In genomic region chr16:45095561-45096482, GRCm38 (mm10) we compare ENCODE assay signal across 10 mouse cellular contexts. TPM values are rescaled to one million over a fixed set of nuclear protein-coding genes. Genes with fewer than 3 reads are reported as not detected.
A peak's percentile ranks its signal among the peaks of the same experiment; 100 is the strongest.
DNase-seq lines count a peak whose midpoint lies in the region; ATAC-seq and TF ChIP-seq lines count a peak whose summit lies in the region.
"Had no signal": no experiment of that assay in that cellular context is flagged by ENCODE, and none has a peak within 500 bp of the region (broad histone marks: within the 10 kb centered on the region; RNA-seq: fewer than 3 reads in every experiment).

No protein-coding gene starts in this region.

- peak; percentile 19; the same call in 1 of the 2 replicates for ATAC-seq in hindbrain, postnatal 0 days
- no peak for ATAC-seq in hindbrain, embryonic 16.5 days
- ATAC-seq in limb, embryonic 13.5 days (ENCODE audit: low FRiP score, low read depth): no peak
- no peak for ATAC-seq in stomach, embryonic 15.5 days (ENCODE audit: insufficient read depth, low FRiP score, low read depth)

- WGBS in hindbrain, postnatal 0 days: 78% methylated on average over 26 of the region's 26 CpGs
- WGBS in hindbrain, embryonic 16.5 days: 83% methylated on average over 26 of the region's 26 CpGs
- 91% methylated on average over 26 of the region's 26 CpGs for WGBS in limb, embryonic 13.5 days
- 85% methylated on average over 26 of the region's 26 CpGs for WGBS in stomach, embryonic 15.5 days

- H3K27ac ChIP-seq in hindbrain, postnatal 0 days: no peak overlapping the region
- no peak overlapping the region for H3K27ac ChIP-seq in hindbrain, embryonic 16.5 days (ENCODE audit: low read depth, low read length)
- no peak overlapping the region for H3K27ac ChIP-seq in limb, embryonic 13.5 days
- H3K27ac ChIP-seq in stomach, embryonic 15.5 days: no peak overlapping the region

- no peaks in the 10 kb centered on the region for H3K36me3 ChIP-seq in hindbrain, postnatal 0 days (ENCODE audit: insufficient read depth, low read length)
- H3K36me3 ChIP-seq in hindbrain, embryonic 16.5 days (ENCODE audit: control insufficient read depth, insufficient read depth, low read length): no peaks in the 10 kb centered on the region
- no peaks in the 10 kb centered on the region for H3K36me3 ChIP-seq in limb, embryonic 13.5 days
- H3K36me3 ChIP-seq in stomach, embryonic 15.5 days: no peaks in the 10 kb centered on the region
- H3K36me3 ChIP-seq: G1E had no signal

- H3K4me3 ChIP-seq in hindbrain, postnatal 0 days (ENCODE audit: low read length): no peak overlapping the region
- no peak overlapping the region for H3K4me3 ChIP-seq in hindbrain, embryonic 16.5 days (ENCODE audit: low read length)
- 0 out of 2 replicates have a peak overlapping the region, but pooled peaks have one; percentile 10 for H3K4me3 ChIP-seq in limb, embryonic 13.5 days
- no peak overlapping the region; the same call in 1 of the 2 replicates for H3K4me3 ChIP-seq in stomach, embryonic 15.5 days (replicated peaks)

- DNase-seq in hindbrain, postnatal 0 days (ENCODE audit: low spot score): peak; percentile 43
- DNase-seq in right cerebral cortex, postnatal 10 days (ENCODE audit: low spot score in 2 of 2): peak; percentile 67
- no peak for DNase-seq in right cerebral cortex, postnatal 14 days
- DNase-seq in gastrocnemius, postnatal 25 days: no peak
- DNase-seq in retina, postnatal 1 day: no peak

- peak overlapping the region; percentile 23; the same call in 1 of the 2 replicates for H3K4me2 ChIP-seq in hindbrain, postnatal 0 days (ENCODE audit: low read depth, low read length)
- H3K4me2 ChIP-seq in hindbrain, embryonic 16.5 days (ENCODE audit: low read length): no peak overlapping the region
- H3K4me2 ChIP-seq in limb, embryonic 13.5 days (replicated peaks): peak overlapping the region; percentile 84
- peak overlapping the region; percentile 51 for H3K4me2 ChIP-seq in stomach, embryonic 15.5 days

- H3K27me3 ChIP-seq in hindbrain, postnatal 0 days (ENCODE audit: insufficient read depth, low read length): no peaks in the 10 kb centered on the region
- no peaks in the 10 kb centered on the region for H3K27me3 ChIP-seq in hindbrain, embryonic 16.5 days (replicated peaks; ENCODE audit: control insufficient read depth, insufficient read depth, low read length)
- no peaks in the 10 kb centered on the region for H3K27me3 ChIP-seq in limb, embryonic 13.5 days
- H3K27me3 ChIP-seq in stomach, embryonic 15.5 days (replicated peaks): no peaks in the 10 kb centered on the region

- no peaks in the 10 kb centered on the region for H3K9me3 ChIP-seq in hindbrain, postnatal 0 days (ENCODE audit: low read length)
- H3K9me3 ChIP-seq in hindbrain, embryonic 16.5 days (ENCODE audit: control insufficient read depth, low read length): no peaks in the 10 kb centered on the region
- H3K9me3 ChIP-seq in limb, embryonic 13.5 days: no peaks in the 10 kb centered on the region
- no peaks in the 10 kb centered on the region for H3K9me3 ChIP-seq in stomach, embryonic 15.5 days
- H3K9me3 ChIP-seq: G1E had no signal

- H3K9ac ChIP-seq in hindbrain, postnatal 0 days (replicated peaks; ENCODE audit: low read length): no peak overlapping the region
- no peak overlapping the region for H3K9ac ChIP-seq in hindbrain, embryonic 16.5 days (ENCODE audit: low read depth, low read length)
- no peak overlapping the region for H3K9ac ChIP-seq in limb, embryonic 13.5 days
- no peak overlapping the region for H3K9ac ChIP-seq in stomach, embryonic 15.5 days

- H3K4me1 ChIP-seq in hindbrain, postnatal 0 days (ENCODE audit: insufficient read depth, low read length): peaks cover 4% of the 10 kb centered on the region; the same call in 1 of the 2 replicates
- peaks cover 5% of the 10 kb centered on the region; the same call in 1 of the 2 replicates for H3K4me1 ChIP-seq in hindbrain, embryonic 16.5 days (ENCODE audit: control insufficient read depth, insufficient read depth, low read depth, low read length)
- peaks cover 59% of the 10 kb centered on the region for H3K4me1 ChIP-seq in limb, embryonic 13.5 days
- H3K4me1 ChIP-seq in stomach, embryonic 15.5 days: peaks cover 7% of the 10 kb centered on the region; the same call in 1 of the 2 replicates

- no peak for TF ChIP-seq CTCF in hindbrain, postnatal 0 days (IDR thresholded peaks at IDR 0.05; ENCODE audit: low read depth)

RNA-seq across cellular contexts. Expression of gene Ccdc80, which starts 2.6 kb away (rescaled TPM):
- 6.2 and 14.5 TPM in 2 replicates for total RNA-seq in hindbrain, postnatal 0 days (2014; rRNA removed)
- 13.6 and 14.9 TPM in 2 replicates for polyA plus RNA-seq in hindbrain, postnatal 0 days (2015; fragmentation: Nextera tagmentation; extraction: Ambion mirVana)
- polyA plus RNA-seq in hindbrain, embryonic 16.5 days (2015; fragmentation: Nextera tagmentation; extraction: Ambion mirVana): 13.0 and 13.5 TPM in 2 replicates
- polyA plus RNA-seq in limb, embryonic 13.5 days (2015; fragmentation: Nextera tagmentation; extraction: Ambion mirVana): 90.6 and 93.0 TPM in 2 replicates
- 93.9 and 98.3 TPM in 2 replicates for polyA plus RNA-seq in stomach, embryonic 15.5 days (2015; fragmentation: Nextera tagmentation; extraction: Ambion mirVana)
- total RNA-seq in gastrocnemius, postnatal 25 days (2021): 10 to 100 TPM; 25.1 to 75.4 TPM
- total RNA-seq: hematopoietic stem cell, adult 5-6 weeks had no signal
- polyA plus RNA-seq: G1E had no signal

Comparison
In these comparisons a context has a peak if more than half of its experiments do, and no peak if none do; other contexts are left out.
1. DNase-seq: peak in hindbrain, postnatal 0 days (single experiment) and right cerebral cortex, postnatal 10 days (2 of 2); none in right cerebral cortex, postnatal 14 days (single experiment), gastrocnemius, postnatal 25 days (single experiment) and retina, postnatal 1 day (single experiment).